Mouse (Mus musculus): ENCODE results near the gene Mcm9.

Gene Mcm9

DNA sequence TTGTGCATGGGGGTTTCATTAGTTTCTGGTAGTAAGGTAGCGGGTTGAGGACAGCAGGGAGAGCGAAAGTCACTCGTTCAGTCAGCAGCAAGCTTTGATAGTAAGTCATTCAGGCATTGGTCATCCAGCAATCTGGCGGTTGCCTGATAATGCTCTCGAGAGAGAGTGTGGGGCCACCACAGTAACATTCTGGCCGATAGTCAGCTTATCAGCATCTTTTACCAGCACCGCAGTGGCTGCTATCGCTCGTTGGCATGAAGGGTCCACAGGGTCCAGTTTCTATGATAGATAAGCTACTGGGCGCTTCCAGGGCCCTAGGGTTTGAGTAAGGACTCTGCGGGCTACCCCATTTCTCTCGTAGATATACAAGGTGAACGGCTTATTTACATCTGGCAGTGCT, 136.3 kb downstream of the Mcm9 start:
- no peak for DNase-seq
